ENCODE assay signal across 8 mouse cellular contexts in the genomic region with DNA sequence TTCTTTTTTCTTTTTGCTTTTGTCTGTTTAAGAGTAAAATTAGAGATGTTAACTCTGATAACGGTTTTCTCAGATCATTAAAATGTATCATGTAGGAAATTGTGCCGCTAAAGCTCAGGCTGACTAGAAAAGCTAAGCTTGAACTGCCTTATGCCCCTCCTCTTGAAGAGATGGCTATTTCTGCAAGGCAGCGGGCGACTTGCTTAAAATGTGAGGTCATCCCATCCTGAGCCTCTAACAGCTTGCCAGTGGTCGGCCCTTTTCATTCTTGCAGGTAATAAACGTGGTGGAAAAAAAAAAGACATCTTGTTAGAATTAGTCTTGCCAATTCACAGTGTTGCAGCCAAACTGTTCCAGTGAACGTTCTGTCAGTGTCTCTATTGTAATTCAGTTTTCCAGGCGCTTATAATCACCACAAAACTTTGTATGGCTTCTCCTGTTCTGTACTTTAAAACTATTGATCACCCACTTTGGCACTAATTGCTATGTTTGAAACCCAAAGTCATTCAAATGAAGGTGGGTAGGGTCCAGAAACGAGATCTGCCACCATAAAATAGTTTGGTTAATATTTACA. TPM values are rescaled to one million over a fixed set of nuclear protein-coding genes. Genes with fewer than 3 reads are reported as not detected.
DNase-seq lines count a peak whose midpoint lies in the region; ATAC-seq and TF ChIP-seq lines count a peak whose summit lies in the region.

No protein-coding gene starts in this region.

- peak overlapping the region; percentile 83 for H3K4me3 ChIP-seq in lung, embryonic 14.5 days (ENCODE audit: low read depth, low read length)
- H3K4me3 ChIP-seq in forebrain, embryonic 11.5 days (ENCODE audit: low read depth, low read length) = peak overlapping the region; percentile 89
- peak overlapping the region; percentile 86 for H3K4me3 ChIP-seq in limb, embryonic 11.5 days (ENCODE audit: low read depth, low read length)
- peak overlapping the region; percentile 100 for H3K4me3 ChIP-seq in neural tube, embryonic 14.5 days (ENCODE audit: low read depth, low read length)

- H3K4me2 ChIP-seq in lung, embryonic 14.5 days = peak overlapping the region; percentile 90
- peak overlapping the region; percentile 97 for H3K4me2 ChIP-seq in forebrain, embryonic 11.5 days (ENCODE audit: low read depth, low read length, severe bottlenecking)
- peak overlapping the region; percentile 95 for H3K4me2 ChIP-seq in limb, embryonic 11.5 days (ENCODE audit: low read depth, severe bottlenecking)
- H3K4me2 ChIP-seq in neural tube, embryonic 14.5 days (ENCODE audit: low read depth, low read length) = peak overlapping the region; percentile 78

- no peak overlapping the region for H3K27ac ChIP-seq in lung, embryonic 14.5 days (ENCODE audit: low read depth)
- no peak overlapping the region for H3K27ac ChIP-seq in forebrain, embryonic 11.5 days (ENCODE audit: low read depth, low read length)
- no peak overlapping the region for H3K27ac ChIP-seq in limb, embryonic 11.5 days (replicated peaks; ENCODE audit: low read depth, low read length)
- peak overlapping the region; percentile 6; the same call in 1 of the 2 replicates for H3K27ac ChIP-seq in neural tube, embryonic 14.5 days (ENCODE audit: low read depth, low read length)

- peak; percentile 39 for DNase-seq in lung, embryonic 14.5 days
- DNase-seq in lung, postnatal 4 days = no peak
- DNase-seq in forebrain, embryonic 11.5 days (ENCODE audit: low spot score) = no peak
- no peak for DNase-seq in limb, embryonic 11.5 days (ENCODE audit: low spot score)
- no peak for DNase-seq in cerebellum, postnatal 25 days
- DNase-seq in cerebellum, postnatal 4 days (ENCODE audit: low spot score in 2 of 2) = no peak
- DNase-seq in left cerebral cortex, adult 8-10 months (ENCODE audit: low spot score in 2 of 2) = no peak

- TF ChIP-seq CTCF in lung, embryonic 14.5 days (IDR thresholded peaks at IDR 0.05; ENCODE audit: low read depth) = no peak

- no peak for ATAC-seq in lung, embryonic 14.5 days (ENCODE audit: insufficient read depth)
- no peak for ATAC-seq in forebrain, embryonic 11.5 days (replicated peaks; ENCODE audit: low FRiP score)
- ATAC-seq in limb, embryonic 11.5 days (ENCODE audit: insufficient number of reproducible peaks, low FRiP score, low TSS enrichment, low read depth) = no peak
- ATAC-seq in neural tube, embryonic 14.5 days (ENCODE audit: low read depth) = no peak

- peak overlapping the region; percentile 89; the same call in 1 of the 2 replicates for H3K9ac ChIP-seq in lung, embryonic 14.5 days
- H3K9ac ChIP-seq in forebrain, embryonic 11.5 days (ENCODE audit: low read length) = peak overlapping the region; percentile 5; the same call in 1 of the 2 replicates
- no peak overlapping the region for H3K9ac ChIP-seq in limb, embryonic 11.5 days (ENCODE audit: low read length)
- peak overlapping the region; percentile 99 for H3K9ac ChIP-seq in neural tube, embryonic 14.5 days (replicated peaks; ENCODE audit: low read depth, low read length)

- no peaks in the 10 kb centered on the region for H3K36me3 ChIP-seq in lung, embryonic 14.5 days (ENCODE audit: insufficient read depth)
- no peaks in the 10 kb centered on the region for H3K36me3 ChIP-seq in forebrain, embryonic 11.5 days (ENCODE audit: control insufficient read depth, insufficient read depth, low read length)
- H3K36me3 ChIP-seq in limb, embryonic 11.5 days (ENCODE audit: control insufficient read depth, insufficient read depth, low read length) = no peaks in the 10 kb centered on the region
- H3K36me3 ChIP-seq in neural tube, embryonic 14.5 days (ENCODE audit: control insufficient read depth, insufficient read depth, low read length) = no peaks in the 10 kb centered on the region

- H3K4me1 ChIP-seq in lung, embryonic 14.5 days (ENCODE audit: insufficient read depth) = peaks cover 18% of the 10 kb centered on the region
- H3K4me1 ChIP-seq in forebrain, embryonic 11.5 days (replicated peaks; ENCODE audit: control insufficient read depth, insufficient read depth, low read length) = peaks cover 26% of the 10 kb centered on the region
- peaks cover 56% of the 10 kb centered on the region for H3K4me1 ChIP-seq in limb, embryonic 11.5 days (ENCODE audit: control insufficient read depth, insufficient read depth, low read length)
- peaks cover 36% of the 10 kb centered on the region for H3K4me1 ChIP-seq in neural tube, embryonic 14.5 days (ENCODE audit: control insufficient read depth, insufficient read depth, low read length)

- no peaks in the 10 kb centered on the region for H3K27me3 ChIP-seq in lung, embryonic 14.5 days (ENCODE audit: insufficient read depth, low read length)
- peaks cover 3% of the 10 kb centered on the region; the same call in 1 of the 2 replicates for H3K27me3 ChIP-seq in forebrain, embryonic 11.5 days (ENCODE audit: control insufficient read depth, insufficient read depth, low read length)
- H3K27me3 ChIP-seq in limb, embryonic 11.5 days (ENCODE audit: control insufficient read depth, insufficient read depth, low read length) = no peaks in the 10 kb centered on the region
- no peaks in the 10 kb centered on the region for H3K27me3 ChIP-seq in neural tube, embryonic 14.5 days (ENCODE audit: control insufficient read depth, insufficient read depth, low read length)

- 18% methylated on average over 9 of the region's 9 CpGs for WGBS in lung, embryonic 14.5 days
- 11% methylated on average over 9 of the region's 9 CpGs for WGBS in forebrain, embryonic 11.5 days
- whole genome bisulfite sequencing in limb, embryonic 11.5 days = 7% methylated on average over 9 of the region's 9 CpGs
- 2% methylated on average over 9 of the region's 9 CpGs for WGBS in neural tube, embryonic 14.5 days

- H3K9me3 ChIP-seq in lung, embryonic 14.5 days (ENCODE audit: low read depth, low read length) = no peaks in the 10 kb centered on the region
- H3K9me3 ChIP-seq in forebrain, embryonic 11.5 days (ENCODE audit: control insufficient read depth, low read length) = no peaks in the 10 kb centered on the region
- no peaks in the 10 kb centered on the region for H3K9me3 ChIP-seq in limb, embryonic 11.5 days (ENCODE audit: control insufficient read depth, low read length)
- no peaks in the 10 kb centered on the region for H3K9me3 ChIP-seq in neural tube, embryonic 14.5 days (ENCODE audit: control insufficient read depth, low read length)

RNA-seq across cellular contexts. Expression of a gene that starts 1.9 kb away (rescaled TPM):
- polyA plus RNA-seq in lung, embryonic 14.5 days (2014; fragmentation: Nextera tagmentation; extraction: Ambion mirVana) = 12.8 and 16.1 TPM in 2 replicates
- polyA plus RNA-seq in forebrain, embryonic 11.5 days (2014; fragmentation: Nextera tagmentation; extraction: Ambion mirVana) = 16.2 and 17.3 TPM in 2 replicates
- 16.4 and 17.9 TPM in 2 replicates for polyA plus RNA-seq in limb, embryonic 11.5 days (2014; fragmentation: Nextera tagmentation; extraction: Ambion mirVana)
- polyA plus RNA-seq in neural tube, embryonic 14.5 days (2014; fragmentation: Nextera tagmentation; extraction: Ambion mirVana) = 32.4 and 40.0 TPM in 2 replicates
- total RNA-seq in left cerebral cortex, adult 8-10 months (2022) = 10 to 100 TPM in 3 of 4 experiments, 1 to 10 TPM in 1; 9.6 to 22.4 (median 15.1) TPM
